Mouse (Mus musculus) heart, embryonic 14.5 days (tissue): ENCODE measurements around the gene Pcbp4. TPM values are rescaled to one million over a fixed set of nuclear protein-coding genes. Genes with fewer than 3 reads are reported as not detected.

ENCODE experiments used
- ATAC-seq: fragments of 200-750 bp; cut with Nextera tagmentation; 2 replicates; pipeline ENCODE4 v1.8.0; 2017; ENCODE audit warnings: low read depth, moderate TSS enrichment; ENCODE audit not compliant: insufficient number of reproducible peaks, insufficient read depth, low FRiP score
- H3K27ac ChIP-seq, 2 experiments: fragments of 200-500 bp in 1 of 2; fragments of 300-500 bp in 1 of 2; sonication (generic) in 1 of 2; replicated peaks in 1 of 2; 2 replicates each; pipeline ENCODE4 v1.5.1; 2012 to 2014; ENCODE audit warnings: low read depth in 2 of 2, low read length in 2 of 2, control low read depth in 1 of 2, mild to moderate bottlenecking in 1 of 2, mixed read lengths in 1 of 2; ENCODE audit not compliant: control insufficient read depth in 1 of 2, insufficient read depth in 1 of 2
- H3K27me3 ChIP-seq: fragments of 300-500 bp; sonication (generic); 2 replicates; pipeline ENCODE4 v1.6.1; 2014; ENCODE audit warnings: mild to moderate bottlenecking, low read length, control low read depth; ENCODE audit not compliant: control insufficient read depth, insufficient read depth
- H3K36me3 ChIP-seq: fragments of 300-500 bp; sonication (generic); 2 replicates; pipeline ENCODE4 v1.6.1; 2014; ENCODE audit warnings: mild to moderate bottlenecking, control low read depth, low read length, mixed read lengths; ENCODE audit not compliant: control insufficient read depth, insufficient read depth
- H3K4me1 ChIP-seq, 2 experiments: fragments of 200-500 bp in 1 of 2; fragments of 300-500 bp in 1 of 2; sonication (generic) in 1 of 2; 2 replicates each; pipeline ENCODE4 v1.6.1; 2012 to 2014; ENCODE audit warnings: low read length in 2 of 2, control low read depth in 1 of 2, mixed read lengths in 1 of 2; ENCODE audit not compliant: control insufficient read depth in 2 of 2, insufficient read depth in 2 of 2
- H3K4me2 ChIP-seq: fragments of 300-500 bp; sonication (generic); 2 replicates; pipeline ENCODE4 v1.6.1; 2014; ENCODE audit warnings: mild to moderate bottlenecking, low read length
- H3K4me3 ChIP-seq, 2 experiments: fragments of 200-500 bp in 1 of 2; fragments of 300-500 bp in 1 of 2; sonication (generic) in 1 of 2; 2 replicates each; pipeline ENCODE4 v1.5.1; 2012 to 2014; ENCODE audit warnings: low read length in 2 of 2, mild to moderate bottlenecking in 2 of 2, control low read depth in 1 of 2, low read depth in 1 of 2, moderate library complexity in 1 of 2; ENCODE audit not compliant: control insufficient read depth in 1 of 2, insufficient read depth in 1 of 2
- H3K9ac ChIP-seq: fragments of 300-500 bp; sonication (generic); 2 replicates; pipeline ENCODE4 v1.6.1; 2014; ENCODE audit warnings: mild to moderate bottlenecking, low read length
- H3K9me3 ChIP-seq: fragments of 300-500 bp; sonication (generic); 2 replicates; pipeline ENCODE4 v1.6.1; 2016; ENCODE audit warnings: low read length, control low read depth; ENCODE audit not compliant: control insufficient read depth
- WGBS: fragments of 180-500 bp; shearing (Covaris S2); extraction: QIAGEN DNeasy Blood & Tissue Kit; methylation state at CpG from one replicate; pipeline ENCODE4 v1.1.7; 2014; 5-methylcytosine and 5-hydroxymethylcytosine counted together
- polyA plus RNA-seq: library from polyadenylated mRNA; unstranded; fragments of >200 nt; fragmentation: Nextera tagmentation; extraction: Ambion mirVana; gene quantifications from 2 replicates; pipeline ENCODE4 v1.2.1, GENCODE M21; 2014

The Pcbp4 gene
- polyA plus RNA-seq, 1 experiment from 2014 or later, result 66.4 TPM

GRCm38 (mm10) chr9:106447348-106447747 is 5.7 kb upstream of the Pcbp4 start, which contains the start of the genes Abhd14b and Abhd14a:
Abhd14b (plus strand) TSS chr9:106447459.
Abhd14a (minus strand) TSS chr9:106447678.
- under 1% methylated on average over 24 of the region's 24 CpGs for WGBS
- peak within 1 kb of the TSS; percentile 51 to 73 for H3K4me3 ChIP-seq
- peak within 1 kb of the TSS; percentile 79 for H3K9ac ChIP-seq
- H3K27me3 ChIP-seq, result no peaks in the 10 kb centered on the region
- peak within 1 kb of the TSS; percentile 91 for H3K4me2 ChIP-seq
- peak within 1 kb of the TSS; percentile 60 to 80 for H3K27ac ChIP-seq
- no peaks in the 10 kb centered on the region for H3K36me3 ChIP-seq
- peak; percentile 74 for ATAC-seq
- no peaks in the 10 kb centered on the region for H3K9me3 ChIP-seq
- H3K4me1 ChIP-seq, result peaks cover 12 to 34% of the 10 kb centered on the region in 2 experiments

DNA sequence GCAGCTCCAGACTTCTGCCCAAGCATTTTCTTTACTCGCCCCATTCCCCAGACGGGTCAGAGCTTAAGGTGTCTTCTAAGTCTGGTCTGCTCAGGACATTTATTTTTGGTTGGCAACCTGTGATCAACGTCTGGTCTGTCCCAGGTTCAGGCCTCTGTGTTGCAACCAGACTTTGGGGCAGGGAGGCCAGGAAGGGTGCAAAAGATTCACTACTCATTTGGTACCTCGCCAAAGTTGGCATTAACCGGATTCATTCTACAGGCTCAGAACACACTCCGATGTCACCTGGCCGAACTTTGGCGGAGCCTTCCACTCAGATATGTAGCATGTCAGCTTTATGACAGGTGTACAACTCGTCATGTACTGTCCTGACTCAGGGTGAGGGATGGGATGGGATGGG is 5.1 kb upstream of the Pcbp4 start:
- Histone ChIP-seq H3K9ac (peak overlapping the region; percentile 79), H3K27ac (peak overlapping the region; percentile 56 to 80), H3K4me2 (peak overlapping the region; percentile 91), H3K4me1 (peaks cover 16 to 40% of the 10 kb centered on the region in 2 experiments), H3K4me3 (peak overlapping the region; percentile 51 to 73; a peak in 2 of 4 replicates), H3K9me3 (no peaks in the 10 kb centered on the region), H3K27me3 (no peaks in the 10 kb centered on the region), H3K36me3 (no peaks in the 10 kb centered on the region)
- WGBS, result 35% methylated on average over 9 of the region's 9 CpGs
- no peak for ATAC-seq

DNA sequence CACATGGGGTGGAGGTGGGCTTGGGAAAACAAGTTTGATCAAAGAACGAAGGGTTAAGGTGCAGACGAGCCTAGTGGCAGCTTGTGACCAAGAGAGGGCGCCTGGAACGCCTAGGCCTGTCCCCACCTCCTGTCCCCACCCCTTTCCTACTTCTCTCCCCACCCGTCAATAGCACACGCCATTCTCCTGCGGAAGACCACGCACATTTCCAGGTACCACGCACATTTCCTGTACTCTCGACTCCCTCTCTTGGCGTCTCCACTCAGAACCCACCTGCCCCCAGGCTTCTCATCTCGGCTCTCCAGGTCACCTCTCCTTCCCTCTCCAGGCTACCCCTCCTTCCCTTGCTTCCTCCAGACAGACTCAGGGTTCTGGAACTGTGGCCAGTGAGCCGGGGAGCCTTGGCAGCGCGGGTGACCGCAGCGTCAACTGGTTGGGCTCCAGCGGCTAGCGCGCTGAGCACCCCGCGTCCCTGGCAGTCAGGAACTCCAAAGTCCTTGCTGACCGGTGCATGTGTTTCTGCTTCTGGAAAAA is 4.5 kb upstream of the Pcbp4 start:
- H3K4me1 ChIP-seq, result peaks cover 18 to 43% of the 10 kb centered on the region in 2 experiments
- H3K4me3 ChIP-seq, result peak overlapping the region; percentile 49 to 51
- peak overlapping the region; percentile 91 for H3K4me2 ChIP-seq
- H3K27ac ChIP-seq, result peak overlapping the region; percentile 3 to 80; a peak in 3 of 4 replicates
- H3K9ac ChIP-seq, result peak overlapping the region; percentile 79
- H3K27me3 ChIP-seq, result no peaks in the 10 kb centered on the region
- no peaks in the 10 kb centered on the region for H3K36me3 ChIP-seq
- 1% methylated on average over 23 of the region's 23 CpGs for WGBS
- no peaks in the 10 kb centered on the region for H3K9me3 ChIP-seq
- ATAC-seq, result no peak; the same call in 1 of the 2 replicates

DNA sequence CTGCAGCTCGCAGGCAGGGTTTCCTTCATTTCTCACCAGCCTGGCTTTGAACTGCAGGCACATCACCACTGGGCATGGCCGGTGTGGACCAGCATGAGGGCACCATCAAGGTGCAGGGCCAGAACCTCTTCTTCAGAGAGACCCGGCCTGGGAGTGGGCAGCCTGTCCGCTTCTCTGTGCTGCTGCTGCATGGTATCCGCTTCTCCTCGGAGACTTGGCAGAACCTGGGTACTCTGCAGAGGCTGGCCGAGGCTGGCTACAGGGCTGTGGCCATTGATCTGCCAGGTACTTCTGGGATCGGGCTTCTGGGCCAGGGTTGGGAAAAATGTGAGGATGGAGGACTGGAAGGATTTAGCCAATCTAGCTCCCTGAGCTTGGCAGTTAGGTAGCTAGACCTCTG is 3.1 kb upstream of the Pcbp4 start:
- Histone ChIP-seq H3K9me3 (no peaks in the 10 kb centered on the region), H3K9ac (peak overlapping the region; percentile 2; the same call in 1 of the 2 replicates), H3K4me1 (peaks cover 21 to 49% of the 10 kb centered on the region in 2 experiments), H3K27me3 (no peaks in the 10 kb centered on the region), H3K36me3 (no peaks in the 10 kb centered on the region), H3K27ac (no peak overlapping the region), H3K4me3 (no peak overlapping the region), H3K4me2 (no peak overlapping the region)
- WGBS, result 90% methylated on average over 8 of the region's 8 CpGs
- ATAC-seq, result no peak

DNA sequence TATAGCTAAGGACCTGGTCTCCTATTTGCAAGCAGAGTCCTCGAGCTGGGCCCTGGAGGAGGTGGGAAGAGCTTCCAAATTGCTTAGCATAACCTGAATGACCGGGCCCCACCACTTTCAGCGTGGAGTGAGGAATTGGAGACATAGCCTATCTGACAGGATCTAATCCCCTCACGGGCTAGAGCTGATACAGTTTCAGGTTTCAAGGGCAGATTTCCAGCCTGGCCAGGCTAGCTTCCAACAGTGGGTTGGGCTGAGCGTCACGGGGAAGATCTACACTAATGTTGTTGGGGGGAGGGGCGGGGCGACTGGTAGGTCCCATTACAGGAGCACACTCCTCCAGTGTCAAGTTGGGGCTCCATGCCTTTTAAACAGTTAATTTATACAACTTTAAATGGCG is 2.4 kb upstream of the Pcbp4 start:
- Histone ChIP-seq H3K4me2 (peak overlapping the region; percentile 24; the same call in 1 of the 2 replicates), H3K9ac (peak overlapping the region; percentile 2; the same call in 1 of the 2 replicates), H3K27me3 (no peaks in the 10 kb centered on the region), H3K4me3 (no peak overlapping the region), H3K27ac (no peak overlapping the region; a peak in 1 of 4 replicates), H3K9me3 (no peaks in the 10 kb centered on the region), H3K36me3 (no peaks in the 10 kb centered on the region), H3K4me1 (peaks cover 28 to 57% of the 10 kb centered on the region in 2 experiments)
- WGBS, result 10% methylated on average over 9 of the region's 9 CpGs
- no peak for ATAC-seq

GRCm38 (mm10) chr9:106451298-106451697 is 1.8 kb upstream of the Pcbp4 start:
- Histone ChIP-seq H3K9ac (0 out of 2 replicates have a peak overlapping the region, but pooled peaks have one; percentile 22), H3K27ac (no peak overlapping the region), H3K36me3 (0 out of 2 replicates have a peak, but pooled peaks cover 2% of the 10 kb centered on the region), H3K4me3 (no peak overlapping the region), H3K4me2 (no peak overlapping the region), H3K9me3 (no peaks in the 10 kb centered on the region), H3K4me1 (peaks cover 35 to 63% of the 10 kb centered on the region in 2 experiments), H3K27me3 (no peaks in the 10 kb centered on the region)
- no peak for ATAC-seq
- 72% methylated on average over 11 of the region's 11 CpGs for WGBS

- Histone ChIP-seq H3K9me3 (no peaks in the 10 kb centered on the region), H3K27ac (no peak overlapping the region; a peak in 1 of 4 replicates), H3K36me3 (0 out of 2 replicates have a peak, but pooled peaks cover 6% of the 10 kb centered on the region), H3K4me1 (peaks cover 41 to 65% of the 10 kb centered on the region in 2 experiments), H3K4me3 (no peak overlapping the region), H3K9ac (no peak overlapping the region), H3K4me2 (no peak overlapping the region), H3K27me3 (no peaks in the 10 kb centered on the region)
- WGBS, result 50% methylated on average over 2 of the region's 2 CpGs
- no peak for ATAC-seq
Observed at GRCm38 (mm10) chr9:106451899-106452298, 1.2 kb upstream of the Pcbp4 start.
